Mouse (Mus musculus) liver, embryonic 11.5 days (tissue): Measurements from ENCODE around the gene Sel1l3. TPM values are rescaled to one million over a fixed set of nuclear protein-coding genes. Genes with fewer than 3 reads are reported as not detected.

Experiments used
- ATAC-seq: fragments of 200-750 bp; cut with Nextera tagmentation; replicated peaks from 2 replicates; pipeline ENCODE4 v1.8.0; 2017; ENCODE audit warnings: moderate number of reproducible peaks, mild to moderate bottlenecking, moderate TSS enrichment, moderate library complexity; ENCODE audit not compliant: low FRiP score
- DNase-seq: peaks from one replicate; pipeline ENCODE4 v3.0.0-alpha.2; 2017; ENCODE audit warnings: low spot score
- H3K27ac ChIP-seq: fragments of 300-500 bp; sonication (generic); 2 replicates; pipeline ENCODE4 v1.5.1; 2014; ENCODE audit warnings: mild to moderate bottlenecking, low read depth, low read length, control low read depth
- H3K27me3 ChIP-seq: fragments of 300-500 bp; sonication (generic); replicated peaks from 2 replicates; pipeline ENCODE4 v1.6.1; 2014; ENCODE audit warnings: low read length, mixed read lengths; ENCODE audit not compliant: control insufficient read depth, insufficient read depth
- H3K36me3 ChIP-seq: fragments of 300-500 bp; sonication (generic); 2 replicates; pipeline ENCODE4 v1.6.1; 2014; ENCODE audit warnings: mild to moderate bottlenecking, low read length, moderate library complexity, mixed read lengths; ENCODE audit not compliant: control insufficient read depth, insufficient read depth
- H3K4me1 ChIP-seq: fragments of 300-500 bp; sonication (generic); replicated peaks from 2 replicates; pipeline ENCODE4 v1.6.1; 2014; ENCODE audit warnings: low read length, mixed read lengths; ENCODE audit not compliant: control insufficient read depth, insufficient read depth
- H3K4me2 ChIP-seq: fragments of 300-500 bp; sonication (generic); 2 replicates; pipeline ENCODE4 v1.6.1; 2014; ENCODE audit warnings: mild to moderate bottlenecking, control low read depth, moderate library complexity
- H3K4me3 ChIP-seq: fragments of 300-500 bp; sonication (generic); 2 replicates; pipeline ENCODE4 v1.5.1; 2014; ENCODE audit warnings: low read depth, low read length, control low read depth
- H3K9ac ChIP-seq: fragments of 300-500 bp; sonication (generic); 2 replicates; pipeline ENCODE4 v1.6.1; 2014; ENCODE audit warnings: low read depth, low read length, control low read depth
- H3K9me3 ChIP-seq: fragments of 300-500 bp; sonication (generic); 2 replicates; pipeline ENCODE4 v1.6.1; 2016; ENCODE audit warnings: low read length, inconsistent platforms, mixed read lengths; ENCODE audit not compliant: control insufficient read depth
- WGBS: fragments of 180-500 bp; shearing (Covaris S2); extraction: QIAGEN DNeasy Blood & Tissue Kit; methylation state at CpG from one replicate; pipeline ENCODE4 v1.1.7; 2014; 5-methylcytosine and 5-hydroxymethylcytosine counted together
- polyA plus RNA-seq: library from polyadenylated mRNA; unstranded; fragments of >200 nt; fragmentation: Nextera tagmentation; extraction: Ambion mirVana; gene quantifications from 2 replicates; pipeline ENCODE4 v1.2.1, GENCODE M21; 2014

Sel1l3 gene
- polyA plus RNA-seq, 1 experiment from 2014 or later: 0.27 TPM

- DNase-seq (no peak), ATAC-seq (no peak)
- H3K4me2 ChIP-seq: no peak overlapping the region
- peaks cover 51% of the 10 kb centered on the region for H3K27me3 ChIP-seq
- no peak overlapping the region for H3K9ac ChIP-seq
- WGBS: 74% methylated on average over 4 of the region's 4 CpGs
- no peak overlapping the region for H3K27ac ChIP-seq
- no peaks in the 10 kb centered on the region for H3K4me1 ChIP-seq
- no peaks in the 10 kb centered on the region for H3K9me3 ChIP-seq
- H3K4me3 ChIP-seq: no peak overlapping the region
- no peaks in the 10 kb centered on the region for H3K36me3 ChIP-seq
These were observed 3.2 kb downstream of the Sel1l3 start for GRCm38 (mm10) chr5:53210481-53210880.

DNA sequence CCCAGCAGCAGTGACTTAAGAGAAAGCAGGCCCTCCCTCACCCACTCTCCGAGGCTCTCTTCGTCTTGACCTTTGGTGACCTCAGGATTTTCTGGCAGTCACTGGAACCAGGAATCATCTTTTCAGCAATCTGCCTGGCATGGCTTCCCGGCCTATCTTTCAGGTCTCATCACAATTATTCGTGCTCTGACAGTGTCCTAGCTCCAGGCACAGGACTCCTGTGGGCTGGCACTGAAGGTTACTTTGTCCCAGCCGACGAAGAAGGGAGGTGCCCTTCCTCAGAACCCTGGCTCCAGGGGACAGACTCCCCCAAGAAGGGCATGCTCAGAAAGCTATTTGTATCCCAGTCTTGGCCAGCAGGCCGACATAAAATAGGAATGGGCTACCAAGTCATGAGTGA is 4.0 kb downstream of the Sel1l3 start:
- Histone ChIP-seq H3K4me2 (no peak overlapping the region), H3K9ac (no peak overlapping the region), H3K36me3 (no peaks in the 10 kb centered on the region), H3K27ac (no peak overlapping the region), H3K27me3 (peaks cover 44% of the 10 kb centered on the region), H3K4me3 (no peak overlapping the region), H3K4me1 (no peaks in the 10 kb centered on the region), H3K9me3 (no peaks in the 10 kb centered on the region)
- DNase-seq: no peak
- ATAC-seq: no peak
- 49% methylated on average over 7 of the region's 7 CpGs for WGBS

GRCm38 (mm10) chr5:53208731-53209130 is 5.0 kb downstream of the Sel1l3 start:
- Histone ChIP-seq H3K4me1 (no peaks in the 10 kb centered on the region), H3K4me2 (no peak overlapping the region), H3K27ac (no peak overlapping the region), H3K36me3 (no peaks in the 10 kb centered on the region), H3K27me3 (peaks cover 34% of the 10 kb centered on the region), H3K9me3 (no peaks in the 10 kb centered on the region), H3K9ac (no peak overlapping the region), H3K4me3 (no peak overlapping the region)
- 78% methylated on average over 1 of the region's 1 CpGs for WGBS
- ATAC-seq (no peak), DNase-seq (no peak)

- DNase-seq: no peak
- peaks cover 12% of the 10 kb centered on the region for H3K27me3 ChIP-seq
- H3K36me3 ChIP-seq: no peaks in the 10 kb centered on the region
- 77% methylated on average over 5 of the region's 5 CpGs for WGBS
- no peak overlapping the region for H3K4me3 ChIP-seq
- H3K4me1 ChIP-seq: no peaks in the 10 kb centered on the region
- no peaks in the 10 kb centered on the region for H3K9me3 ChIP-seq
- H3K4me2 ChIP-seq: no peak overlapping the region
- no peak overlapping the region for H3K9ac ChIP-seq
- no peak for ATAC-seq
- H3K27ac ChIP-seq: no peak overlapping the region
These were observed 7.2 kb downstream of the Sel1l3 start for GRCm38 (mm10) chr5:53206575-53206974.

GRCm38 (mm10) chr5:53202748-53203147 is 11.0 kb downstream of the Sel1l3 start:
- no peak overlapping the region for H3K4me3 ChIP-seq
- no peaks in the 10 kb centered on the region for H3K27me3 ChIP-seq
- no peaks in the 10 kb centered on the region for H3K36me3 ChIP-seq
- no peak overlapping the region for H3K27ac ChIP-seq
- ATAC-seq: no peak
- no peaks in the 10 kb centered on the region for H3K9me3 ChIP-seq
- H3K4me2 ChIP-seq: no peak overlapping the region
- no peaks in the 10 kb centered on the region for H3K4me1 ChIP-seq
- H3K9ac ChIP-seq: no peak overlapping the region
- DNase-seq: no peak
- WGBS: 72% methylated on average over 8 of the region's 8 CpGs

DNA sequence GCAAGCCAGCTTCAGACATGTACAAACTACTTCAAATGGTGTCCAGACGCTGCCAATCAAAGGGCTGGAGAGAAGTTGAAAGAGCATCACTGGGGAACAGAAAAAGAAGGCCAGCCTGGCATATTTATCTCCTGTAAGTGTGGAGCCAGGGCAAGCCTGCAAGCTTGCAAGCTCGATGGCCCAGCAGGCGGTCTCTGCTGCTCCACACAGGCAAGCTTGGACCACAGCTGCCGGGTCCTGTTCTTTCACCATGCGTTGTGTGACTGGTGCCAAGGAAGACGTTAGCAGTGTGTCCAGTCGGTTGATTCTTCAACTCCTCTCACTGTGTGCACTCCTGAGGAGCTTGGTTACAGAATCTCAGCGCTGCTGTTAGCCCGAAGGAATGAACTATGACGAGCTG is 12.9 kb downstream of the Sel1l3 start:
- no peak overlapping the region for H3K4me3 ChIP-seq
- H3K27me3 ChIP-seq: no peaks in the 10 kb centered on the region
- H3K9ac ChIP-seq: no peak overlapping the region
- DNase-seq (no peak), ATAC-seq (no peak)
- H3K36me3 ChIP-seq: no peaks in the 10 kb centered on the region
- H3K27ac ChIP-seq: no peak overlapping the region
- no peaks in the 10 kb centered on the region for H3K9me3 ChIP-seq
- WGBS: 87% methylated on average over 10 of the region's 10 CpGs
- no peak overlapping the region for H3K4me2 ChIP-seq
- no peaks in the 10 kb centered on the region for H3K4me1 ChIP-seq

DNA sequence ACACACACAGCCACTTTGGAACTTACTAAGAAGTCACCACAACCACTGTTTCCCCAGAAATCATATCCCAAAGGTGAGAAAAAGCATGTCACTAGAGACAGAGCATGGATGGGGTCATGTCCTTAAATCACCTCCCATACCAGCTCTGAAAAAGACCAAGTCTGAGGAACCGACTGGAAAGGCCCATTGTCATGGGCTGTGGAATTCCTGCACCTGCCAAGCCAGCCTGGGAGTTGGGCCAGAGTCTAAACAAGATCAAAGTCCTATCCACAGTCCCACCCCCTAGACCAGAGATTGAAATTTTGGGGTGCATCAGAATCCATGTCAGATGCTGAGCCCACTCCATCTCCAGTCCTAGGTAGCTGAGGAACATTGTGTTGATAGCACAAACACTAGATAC is 15.3 kb downstream of the Sel1l3 start:
- 53% methylated on average over 1 of the region's 1 CpGs for WGBS
- no peak overlapping the region for H3K27ac ChIP-seq
- H3K9ac ChIP-seq: no peak overlapping the region
- no peak overlapping the region for H3K4me2 ChIP-seq
- no peaks in the 10 kb centered on the region for H3K27me3 ChIP-seq
- no peak for DNase-seq
- no peaks in the 10 kb centered on the region for H3K36me3 ChIP-seq
- H3K4me1 ChIP-seq: no peaks in the 10 kb centered on the region
- no peaks in the 10 kb centered on the region for H3K9me3 ChIP-seq
- H3K4me3 ChIP-seq: no peak overlapping the region
- no peak for ATAC-seq

DNA sequence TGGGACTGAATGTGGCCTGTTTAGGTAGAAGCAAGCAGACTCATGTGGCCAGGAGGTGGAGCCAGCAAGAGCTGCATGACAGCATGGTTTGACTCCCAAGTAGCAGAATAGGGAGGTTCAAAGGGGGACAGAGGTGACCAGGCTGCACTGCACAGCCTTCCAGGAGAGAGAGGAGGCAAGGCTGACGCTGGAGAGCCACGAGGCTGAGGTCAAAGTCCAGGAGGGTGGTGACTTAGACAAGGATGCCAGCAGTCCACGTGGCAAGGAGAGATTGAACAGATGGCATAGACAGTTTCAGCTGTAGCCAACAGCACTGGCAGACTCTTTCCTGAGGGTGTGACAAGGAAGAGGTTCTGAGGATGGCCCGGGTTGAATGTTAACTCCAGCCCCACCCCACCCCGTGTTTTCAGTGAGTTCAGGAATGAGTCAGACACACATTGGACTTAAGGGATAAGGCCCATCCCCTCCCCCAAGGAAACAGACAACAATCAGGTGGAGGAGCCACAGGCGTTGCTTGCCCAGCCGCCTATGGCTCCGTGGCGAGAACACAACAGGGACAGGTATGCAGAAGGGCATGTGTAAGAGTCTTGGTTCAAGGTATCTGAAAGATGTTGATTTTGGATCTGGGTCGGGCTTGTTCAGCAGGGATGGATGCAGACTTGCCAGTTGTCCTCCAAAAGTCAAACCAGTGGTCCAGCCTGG is 17.2 kb downstream of the Sel1l3 start:
- Histone ChIP-seq H3K27me3 (no peaks in the 10 kb centered on the region), H3K36me3 (no peaks in the 10 kb centered on the region), H3K4me2 (no peak overlapping the region), H3K9me3 (no peaks in the 10 kb centered on the region), H3K27ac (no peak overlapping the region), H3K4me3 (no peak overlapping the region), H3K4me1 (no peaks in the 10 kb centered on the region), H3K9ac (no peak overlapping the region)
- DNase-seq (no peak), ATAC-seq (no peak)
- 58% methylated on average over 10 of the region's 10 CpGs for WGBS

GRCm38 (mm10) chr5:53194841-53195240 is 18.9 kb downstream of the Sel1l3 start:
- no peaks in the 10 kb centered on the region for H3K4me1 ChIP-seq
- no peak overlapping the region for H3K4me2 ChIP-seq
- no peak overlapping the region for H3K9ac ChIP-seq
- ATAC-seq (no peak), DNase-seq (no peak)
- H3K27ac ChIP-seq: no peak overlapping the region
- H3K36me3 ChIP-seq: no peaks in the 10 kb centered on the region
- no peak overlapping the region for H3K4me3 ChIP-seq
- H3K9me3 ChIP-seq: no peaks in the 10 kb centered on the region
- WGBS: 74% methylated on average over 3 of the region's 3 CpGs
- H3K27me3 ChIP-seq: no peaks in the 10 kb centered on the region
